Mouse (Mus musculus) duodenum, adult 2 months (tissue): ENCODE data around the gene Hpcal4. TPM values are rescaled to one million over a fixed set of nuclear protein-coding genes. Genes with fewer than 3 reads are reported as not detected.

Source experiments
- polyA plus RNA-seq: library from polyadenylated mRNA; depleted of rRNA; stranded (reverse); fragments of >200 nt; gene quantifications from 2 replicates; pipeline ENCODE4 v1.2.3, GENCODE M21; 2012; ENCODE audit warnings: low replicate concordance; rRNA removed

The Hpcal4 gene
- 0.43 and 3.0 TPM in 2 replicates for polyA plus RNA-seq

DNA sequence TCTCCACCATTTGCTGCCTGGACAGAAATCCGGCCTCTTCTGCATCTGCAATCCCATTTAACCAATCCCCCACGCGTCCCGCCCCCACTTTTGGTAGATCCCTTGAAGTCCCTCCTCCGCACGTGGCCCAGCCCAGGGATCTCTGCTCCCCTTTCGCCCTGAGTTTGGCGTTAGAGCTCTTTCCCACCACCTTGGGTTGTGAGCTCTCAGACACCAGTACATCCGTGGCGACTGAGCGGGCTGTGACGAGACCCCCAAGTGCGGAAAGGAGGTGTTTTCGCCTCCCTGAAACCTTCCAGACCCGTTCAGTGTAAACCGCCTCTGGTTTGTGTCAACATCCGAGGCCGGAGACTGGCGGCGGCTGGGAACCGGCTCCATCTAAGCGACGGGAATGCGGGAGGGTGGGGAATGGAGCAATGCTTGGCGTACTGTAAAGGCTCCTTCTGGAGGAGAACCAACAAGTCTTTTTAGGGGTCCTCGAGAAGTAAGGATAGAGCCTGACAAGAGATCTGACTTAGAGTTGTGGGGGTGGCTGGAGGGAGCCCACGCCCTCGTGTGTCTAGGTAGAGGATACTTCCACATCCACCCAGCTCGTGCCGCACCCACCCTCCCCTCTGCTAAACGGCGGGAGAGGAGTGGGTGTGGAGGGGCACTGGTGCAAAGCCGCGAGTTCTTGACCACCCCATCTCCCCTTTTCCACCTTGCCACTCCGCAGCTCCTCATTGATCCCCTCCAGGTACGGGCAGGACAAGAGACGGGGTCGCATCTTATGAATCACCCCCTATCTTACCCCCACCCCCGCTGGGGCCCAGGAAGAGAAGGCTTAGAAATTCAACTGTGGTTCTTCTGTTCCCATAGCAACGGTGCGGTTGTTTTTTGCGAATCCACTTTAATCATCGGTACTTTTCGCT is at the start of gene Hpcal4:
Gene Hpcal4 (plus strand): TSS at position 900 of the 911 bp plus-strand sequence.

DNA sequence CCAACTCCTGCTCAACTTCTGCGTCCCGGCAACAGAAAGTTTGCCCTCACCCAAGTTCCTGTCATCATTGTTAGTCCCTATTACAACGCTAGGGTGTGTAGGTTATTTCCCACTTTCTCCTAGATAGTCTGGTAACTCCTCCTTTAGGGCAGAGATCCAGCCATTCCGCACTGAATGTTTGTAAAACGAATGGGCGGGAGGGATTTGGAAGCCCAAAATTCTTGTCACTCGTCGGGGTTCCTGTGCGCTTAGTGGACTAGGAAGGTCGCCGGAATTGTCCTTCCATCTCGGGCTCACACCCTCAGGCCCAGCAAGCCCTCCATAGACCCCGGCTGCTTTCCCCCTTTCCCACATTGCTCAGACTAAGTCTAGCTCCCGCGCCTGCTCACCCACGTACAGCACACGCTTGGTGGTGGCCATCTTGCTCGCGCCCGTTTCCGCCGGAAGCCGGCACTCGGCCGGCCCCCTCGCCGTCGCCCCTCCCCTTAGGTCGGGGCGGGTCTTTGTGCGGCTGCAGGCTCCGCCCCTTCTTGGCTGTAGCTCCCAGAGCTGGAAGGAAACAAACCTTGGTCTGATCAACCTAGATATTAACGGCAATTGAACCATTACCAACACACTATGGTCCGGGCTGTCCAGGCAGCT is 43.4 kb upstream of the Hpcal4 start, which contains the start of gene Ppie:
Gene Ppie (minus strand): TSS at position 439 of the 642 bp plus-strand sequence.

DNA sequence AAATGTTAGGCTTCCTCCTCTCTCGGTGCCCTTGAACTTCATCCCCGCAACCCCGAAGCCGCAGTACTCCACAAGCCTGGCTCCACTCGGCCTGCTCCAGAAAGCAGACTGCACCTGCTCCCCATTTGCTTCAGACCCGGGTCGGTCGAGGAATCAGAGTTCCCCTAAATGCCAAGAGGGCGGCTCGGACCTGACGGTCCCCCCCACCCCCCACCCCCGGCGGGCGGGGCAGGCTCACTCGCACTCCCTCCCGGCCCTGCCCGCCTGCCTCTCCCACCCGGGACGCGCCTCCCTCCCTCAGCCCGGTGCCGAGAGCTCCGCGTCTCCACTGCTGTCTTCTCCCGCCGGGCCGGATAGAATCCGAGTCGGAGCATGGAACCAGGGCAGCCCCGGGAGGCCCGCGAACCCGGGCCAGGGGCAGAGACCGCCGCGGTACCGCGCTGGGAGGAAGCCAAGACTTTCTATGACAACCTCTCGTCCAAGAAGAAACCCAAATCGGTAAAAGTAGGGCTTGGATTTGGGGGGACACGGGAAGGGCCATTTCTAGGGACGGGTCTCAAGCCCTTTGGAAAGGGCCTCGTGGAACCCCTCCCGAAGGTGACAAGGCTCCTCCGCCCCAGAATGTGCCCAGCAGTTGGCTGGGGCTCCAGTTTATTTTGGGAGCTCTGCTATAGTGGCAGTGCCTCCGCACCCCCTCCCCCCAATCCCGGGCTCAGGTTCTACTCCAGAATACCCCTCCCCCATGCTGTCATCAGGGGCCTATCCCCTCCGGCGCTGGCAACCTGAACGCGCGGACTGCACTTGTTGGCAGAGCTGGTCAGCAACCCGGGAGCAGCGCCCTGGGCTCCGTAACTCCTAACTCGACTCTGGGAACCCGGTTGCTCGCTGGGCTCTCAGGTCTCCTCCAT is 18.4 kb downstream of the Hpcal4 start, which contains the start of gene Nt5c1a:
Gene Nt5c1a (plus strand): TSS at position 319 of the 908 bp plus-strand sequence.

DNA sequence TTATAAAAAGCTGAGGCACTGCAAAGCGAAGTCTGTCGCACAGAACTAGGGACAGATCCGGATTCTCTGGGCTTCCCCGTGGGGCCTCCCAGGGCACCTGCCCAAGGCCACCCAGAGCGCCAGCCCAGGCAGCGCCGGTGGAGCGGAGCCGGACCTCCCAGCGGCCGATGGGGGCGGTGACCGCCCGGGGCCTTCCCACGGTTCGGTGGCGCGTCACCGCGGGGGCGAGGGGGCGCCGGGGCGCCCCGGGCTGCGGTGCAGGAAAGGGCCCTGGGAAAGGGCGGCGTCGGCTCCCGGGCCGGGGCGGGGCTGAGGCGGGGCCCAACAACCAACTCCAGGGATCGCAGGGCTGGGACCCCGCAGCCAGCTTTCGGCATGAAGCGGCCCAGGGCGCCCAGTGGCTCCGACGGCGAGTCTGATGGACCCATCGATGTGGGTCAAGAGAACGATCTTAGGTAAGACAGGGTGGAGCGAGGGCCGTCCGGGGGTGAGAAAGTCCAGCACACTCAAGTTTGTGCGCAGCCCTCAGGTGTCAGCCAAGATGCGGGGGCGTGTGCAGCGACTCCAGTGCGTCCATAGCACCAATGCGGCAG is 50.6 kb downstream of the Hpcal4 start, which contains the start of gene Heyl:
Gene Heyl (plus strand): TSS at position 65 of the 593 bp plus-strand sequence.

Other genes starting within 250 kb of the Hpcal4 start
- gene Mfsd2a, start 222.0 kb upstream of the Hpcal4 start, polyA plus RNA-seq: 27.7 and 42.6 TPM in 2 replicates
- gene Mycl, start 187.6 kb upstream of the Hpcal4 start, polyA plus RNA-seq: 4.6 and 4.7 TPM in 2 replicates
- gene Trit1, start 166.6 kb upstream of the Hpcal4 start, polyA plus RNA-seq: 1.3 and 1.5 TPM in 2 replicates
- gene Bmp8b, start 78.1 kb upstream of the Hpcal4 start, polyA plus RNA-seq: 0.42 and 3.5 TPM in 2 replicates
- 0.32 TPM in 1 of 2 replicates, not detected in the other for gene Oxct2b, start 67.0 kb upstream of the Hpcal4 start, polyA plus RNA-seq
- 6.6 and 7.3 TPM in 2 replicates for gene Ppie, start 43.3 kb upstream of the Hpcal4 start, polyA plus RNA-seq
- 0.14 and 0.18 TPM in 2 replicates for gene Nt5c1a, start 18.3 kb downstream of the Hpcal4 start, polyA plus RNA-seq
- 1.1 and 1.3 TPM in 2 replicates for gene Heyl, start 50.3 kb downstream of the Hpcal4 start, polyA plus RNA-seq
- gene Pabpc4, start 79.1 kb downstream of the Hpcal4 start, polyA plus RNA-seq: 118 and 155 TPM in 2 replicates
- gene Oxct2a, start 140.4 kb downstream of the Hpcal4 start, polyA plus RNA-seq: 0.21 and 0.74 TPM in 2 replicates
- 5.2 and 31.1 TPM in 2 replicates for gene Bmp8a, start 160.0 kb downstream of the Hpcal4 start, polyA plus RNA-seq